Mouse (Mus musculus): ENCODE measurements around the gene Gbe1. TPM values are rescaled to one million over a fixed set of nuclear protein-coding genes. Genes with fewer than 3 reads are reported as not detected.
A peak's percentile ranks its signal among the peaks of the same experiment; 100 is the strongest.

The Gbe1 gene
- polyA plus RNA-seq, 1 experiment from 2014 or later: 22.9 TPM

DNA sequence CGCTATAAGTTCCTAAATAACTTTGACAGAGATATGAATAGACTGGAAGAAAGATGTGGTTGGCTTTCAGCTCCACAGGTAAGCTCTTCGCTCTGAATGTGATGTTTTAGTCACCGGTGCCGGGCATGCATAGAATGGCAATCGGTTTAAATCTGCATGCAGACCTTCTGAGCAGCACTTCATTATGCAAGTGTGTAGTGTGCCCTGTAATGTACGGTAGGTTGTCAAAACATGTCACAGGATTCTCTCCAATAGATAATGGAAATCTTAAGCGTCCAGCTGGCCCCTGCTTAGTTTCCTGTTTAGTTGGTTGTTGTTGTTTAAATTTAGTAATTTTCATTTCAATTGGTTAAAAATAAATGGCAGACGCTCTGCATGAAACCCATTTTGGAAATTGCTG is 213.5 kb downstream of the Gbe1 start:
- H3K9me3 ChIP-seq (replicated peaks): no peaks in the 10 kb centered on the region
- H3K36me3 ChIP-seq: no peaks in the 10 kb centered on the region
- 93% methylated on average over 8 of the region's 8 CpGs for WGBS
- peaks cover 4% of the 10 kb centered on the region; the same call in 1 of the 2 replicates for H3K4me1 ChIP-seq
- no peak for DNase-seq (ENCODE audit: low spot score)
- no peak overlapping the region for H3K4me3 ChIP-seq
- no peaks in the 10 kb centered on the region for H3K27me3 ChIP-seq (ENCODE audit: low read depth, poor library complexity, severe bottlenecking)
- H3K27ac ChIP-seq: no peak overlapping the region

DNA sequence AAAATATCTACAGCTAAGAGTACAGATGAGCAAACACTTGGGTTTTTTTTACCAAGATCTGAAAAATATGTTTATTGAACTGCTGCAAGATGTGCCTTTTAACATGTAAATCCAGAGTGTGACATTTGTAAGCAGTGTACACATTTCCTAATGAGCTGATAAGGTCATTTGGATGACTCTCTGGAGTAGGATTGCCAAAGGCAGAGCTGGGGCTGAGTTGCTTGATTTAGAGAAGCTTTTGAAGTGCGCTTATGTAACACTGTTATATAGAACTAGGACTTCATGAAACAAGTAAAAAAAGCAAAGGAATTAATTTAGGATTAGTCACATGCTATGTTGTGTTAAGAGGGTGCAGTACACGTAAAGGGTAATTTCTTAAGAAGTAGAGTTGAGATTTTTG is 221.5 kb downstream of the Gbe1 start:
- H3K27me3 ChIP-seq (ENCODE audit: low read depth, poor library complexity, severe bottlenecking): no peaks in the 10 kb centered on the region
- no peaks in the 10 kb centered on the region for H3K9me3 ChIP-seq (replicated peaks)
- DNase-seq (ENCODE audit: low spot score): no peak
- H3K27ac ChIP-seq: no peak overlapping the region
- no peaks in the 10 kb centered on the region for H3K4me1 ChIP-seq
- WGBS: 91% methylated on average over 2 of the region's 2 CpGs
- H3K4me3 ChIP-seq: no peak overlapping the region
- no peaks in the 10 kb centered on the region for H3K36me3 ChIP-seq

- 42% methylated on average over 3 of the region's 3 CpGs for WGBS
- H3K27ac ChIP-seq: no peak overlapping the region
- no peak for DNase-seq (ENCODE audit: low spot score)
These were observed 237.1 kb downstream of the Gbe1 start for GRCm38 (mm10) chr16:70550835-70551234.

GRCm38 (mm10) chr16:70561635-70562348 is 248.0 kb downstream of the Gbe1 start:
- no peaks in the 10 kb centered on the region for H3K36me3 ChIP-seq
- no peaks in the 10 kb centered on the region for H3K9me3 ChIP-seq (replicated peaks)
- peak overlapping the region; percentile 71 for H3K27ac ChIP-seq
- peaks cover 20% of the 10 kb centered on the region for H3K4me1 ChIP-seq
- no peak for DNase-seq (ENCODE audit: low spot score)
- H3K27me3 ChIP-seq (ENCODE audit: low read depth, poor library complexity, severe bottlenecking): no peaks in the 10 kb centered on the region
- no peak overlapping the region for H3K4me3 ChIP-seq
- WGBS: 85% methylated on average over 10 of the region's 10 CpGs

More at GRCm38 (mm10) chr16:70550835-70551234, 237.1 kb downstream of the Gbe1 start:
- Histone ChIP-seq H3K9me3 (replicated peaks) (no peaks in the 10 kb centered on the region), H3K4me1 (no peaks in the 10 kb centered on the region), H3K27me3 (ENCODE audit: low read depth, poor library complexity, severe bottlenecking) (no peaks in the 10 kb centered on the region), H3K4me3 (no peak overlapping the region), H3K36me3 (no peaks in the 10 kb centered on the region)

DNA sequence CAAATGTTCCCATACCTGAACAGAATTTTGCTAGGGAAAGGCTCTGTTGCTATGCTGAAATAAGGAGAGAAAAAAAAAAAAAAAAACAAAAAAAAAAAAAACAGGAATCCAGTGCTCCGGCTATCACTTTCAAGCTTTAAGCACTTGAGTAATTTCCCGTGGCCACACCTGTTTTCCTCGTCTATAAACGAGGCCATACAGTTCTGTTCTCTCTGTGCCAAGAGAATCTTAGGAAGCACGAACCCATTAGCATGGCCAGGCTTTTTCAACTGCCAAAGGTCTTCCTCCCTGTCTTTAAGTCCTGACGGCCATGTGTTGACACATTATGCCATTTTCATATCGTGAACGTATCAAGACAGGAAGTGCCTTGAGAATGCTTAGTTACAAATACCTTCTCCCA is 248.8 kb downstream of the Gbe1 start:
- peaks cover 20% of the 10 kb centered on the region for H3K4me1 ChIP-seq
- no peak for DNase-seq (ENCODE audit: low spot score)
- H3K4me3 ChIP-seq: no peak overlapping the region
- no peaks in the 10 kb centered on the region for H3K36me3 ChIP-seq
- H3K27ac ChIP-seq: peak overlapping the region; percentile 79
- WGBS: 73% methylated on average over 8 of the region's 8 CpGs
- no peaks in the 10 kb centered on the region for H3K9me3 ChIP-seq (replicated peaks)
- no peaks in the 10 kb centered on the region for H3K27me3 ChIP-seq (ENCODE audit: low read depth, poor library complexity, severe bottlenecking)

GRCm38 (mm10) chr16:70563456-70563855 is 249.7 kb downstream of the Gbe1 start:
- peak; percentile 56 for DNase-seq (ENCODE audit: low spot score)
- 18% methylated on average over 5 of the region's 5 CpGs for WGBS
- Histone ChIP-seq H3K27me3 (ENCODE audit: low read depth, poor library complexity, severe bottlenecking) (no peaks in the 10 kb centered on the region), H3K36me3 (no peaks in the 10 kb centered on the region), H3K4me1 (peaks cover 22% of the 10 kb centered on the region), H3K4me3 (peak overlapping the region; percentile 36), H3K27ac (peak overlapping the region; percentile 79), H3K9me3 (replicated peaks) (no peaks in the 10 kb centered on the region)

DNA sequence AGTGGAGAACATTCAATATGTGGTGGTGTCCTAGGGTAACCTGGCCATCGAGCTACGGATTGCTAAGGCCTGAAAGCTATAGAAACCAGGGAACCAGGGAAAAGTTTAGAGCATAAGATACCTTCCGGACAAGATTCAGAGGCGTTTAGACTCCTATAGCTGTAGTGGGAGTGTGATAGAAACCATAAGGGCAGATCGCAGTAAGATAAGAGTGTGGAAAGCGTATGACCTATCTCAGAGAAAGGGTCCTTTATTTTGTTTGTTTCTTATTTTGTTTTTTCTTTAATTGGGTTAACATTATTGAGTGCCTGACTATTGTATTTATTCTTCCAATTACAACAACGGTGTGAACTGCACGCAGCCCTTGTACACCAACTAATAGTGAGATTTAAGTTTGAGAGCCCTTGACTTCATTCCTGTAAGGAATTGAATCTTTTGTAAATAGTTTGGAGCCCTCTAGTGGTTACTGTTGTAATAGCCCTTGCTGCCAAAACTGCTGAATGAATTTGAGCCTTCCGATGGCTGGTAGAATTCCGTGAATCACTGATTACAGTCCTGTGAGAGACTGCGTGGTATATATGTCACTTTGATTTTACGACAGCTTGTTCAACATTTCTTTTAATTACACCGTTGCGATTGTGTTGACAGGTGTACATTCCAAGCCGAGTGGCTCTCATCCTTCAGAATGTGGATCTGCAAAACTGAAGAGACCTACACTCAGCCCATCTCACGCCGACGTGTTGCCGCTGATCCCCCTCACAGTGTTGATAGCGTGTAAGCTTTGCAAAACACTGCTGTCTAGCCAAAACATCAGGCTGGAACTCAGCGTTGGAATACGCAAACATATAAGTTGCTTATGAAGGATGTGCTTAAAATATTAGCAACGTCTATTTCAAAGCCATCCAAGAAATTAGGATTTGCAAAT is 254.9 kb downstream of the Gbe1 start:
- DNase-seq (ENCODE audit: low spot score): no peak
- WGBS: 66% methylated on average over 23 of the region's 23 CpGs
- H3K27me3 ChIP-seq (ENCODE audit: low read depth, poor library complexity, severe bottlenecking): no peaks in the 10 kb centered on the region
- H3K4me3 ChIP-seq: no peak overlapping the region
- no peak overlapping the region for H3K27ac ChIP-seq
- no peaks in the 10 kb centered on the region for H3K36me3 ChIP-seq
- H3K9me3 ChIP-seq (replicated peaks): no peaks in the 10 kb centered on the region
- peaks cover 9% of the 10 kb centered on the region for H3K4me1 ChIP-seq

DNA sequence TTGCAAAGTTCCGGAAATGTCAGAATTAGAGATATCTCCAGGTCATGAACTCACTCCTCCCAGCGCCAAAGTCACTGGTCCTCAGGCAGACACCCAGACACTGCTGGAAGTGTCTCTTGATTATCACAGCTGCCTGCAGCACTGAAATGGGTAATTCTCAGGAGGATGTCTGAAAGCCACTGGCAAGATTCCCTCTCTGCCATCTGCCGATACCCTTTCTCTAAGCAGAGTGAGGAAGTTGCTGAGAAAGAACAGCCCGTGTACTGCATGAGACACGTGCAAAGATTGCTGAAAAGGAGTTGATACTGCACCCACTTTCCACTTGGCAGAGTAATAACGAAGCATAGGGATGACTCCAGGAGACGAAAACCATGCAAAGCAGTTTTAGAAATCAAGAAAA is 272.2 kb downstream of the Gbe1 start:
- WGBS: no CpG with 5 or more reads among the region's 7 CpGs
- Histone ChIP-seq H3K27ac (no peak overlapping the region), H3K9me3 (replicated peaks) (no peaks in the 10 kb centered on the region), H3K4me1 (no peaks in the 10 kb centered on the region), H3K4me3 (no peak overlapping the region), H3K36me3 (no peaks in the 10 kb centered on the region), H3K27me3 (ENCODE audit: low read depth, poor library complexity, severe bottlenecking) (no peaks in the 10 kb centered on the region)
- no peak for DNase-seq (ENCODE audit: low spot score)

GRCm38 (mm10) chr16:70602326-70602725 is 288.6 kb downstream of the Gbe1 start:
- Histone ChIP-seq H3K36me3 (no peaks in the 10 kb centered on the region), H3K4me3 (no peak overlapping the region), H3K27ac (no peak overlapping the region), H3K4me1 (no peaks in the 10 kb centered on the region), H3K27me3 (ENCODE audit: low read depth, poor library complexity, severe bottlenecking) (no peaks in the 10 kb centered on the region), H3K9me3 (replicated peaks) (no peaks in the 10 kb centered on the region)
- WGBS: 93% methylated on average over 3 of the region's 3 CpGs
- no peak for DNase-seq (ENCODE audit: low spot score)

- Histone ChIP-seq H3K4me1 (0 out of 2 replicates have a peak, but pooled peaks cover 3% of the 10 kb centered on the region), H3K9me3 (replicated peaks) (no peaks in the 10 kb centered on the region), H3K36me3 (no peaks in the 10 kb centered on the region), H3K4me3 (no peak overlapping the region), H3K27me3 (ENCODE audit: low read depth, poor library complexity, severe bottlenecking) (no peaks in the 10 kb centered on the region), H3K27ac (no peak overlapping the region)
- no peak for DNase-seq (ENCODE audit: low spot score)
- WGBS: 74% methylated on average over 2 of the region's 2 CpGs
These were observed 294.6 kb downstream of the Gbe1 start for GRCm38 (mm10) chr16:70608358-70608757.

GRCm38 (mm10) chr16:70617691-70618090 is 303.9 kb downstream of the Gbe1 start:
- DNase-seq (ENCODE audit: low spot score): no peak
- H3K4me1 ChIP-seq: 0 out of 2 replicates have a peak, but pooled peaks cover 2% of the 10 kb centered on the region
- H3K27ac ChIP-seq: no peak overlapping the region
- no peaks in the 10 kb centered on the region for H3K9me3 ChIP-seq (replicated peaks)
- H3K36me3 ChIP-seq: no peaks in the 10 kb centered on the region
- 81% methylated on average over 1 of the region's 1 CpGs for WGBS
- no peaks in the 10 kb centered on the region for H3K27me3 ChIP-seq (ENCODE audit: low read depth, poor library complexity, severe bottlenecking)
- no peak overlapping the region for H3K4me3 ChIP-seq

DNA sequence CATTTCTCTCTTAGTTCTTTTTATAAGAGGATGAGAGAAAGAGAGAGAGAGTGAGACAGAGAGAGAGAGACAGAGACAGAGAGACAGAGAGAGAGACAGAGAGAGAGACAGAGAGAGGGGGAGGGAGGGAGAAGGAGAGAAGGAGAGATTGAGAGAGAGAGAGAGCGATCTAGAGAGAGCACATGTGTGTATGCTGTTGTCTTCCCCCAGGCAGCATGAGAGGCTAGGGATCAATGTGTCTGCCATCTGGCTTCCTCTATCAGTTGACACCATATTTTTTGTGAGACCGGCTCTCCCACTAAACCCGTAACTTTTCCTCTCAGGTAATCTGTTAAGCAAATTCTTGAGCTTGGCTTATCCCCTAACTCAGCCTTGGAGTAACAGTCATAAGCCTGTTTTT is 304.4 kb downstream of the Gbe1 start:
- Histone ChIP-seq H3K36me3 (no peaks in the 10 kb centered on the region), H3K9me3 (replicated peaks) (no peaks in the 10 kb centered on the region), H3K27ac (no peak overlapping the region), H3K4me1 (0 out of 2 replicates have a peak, but pooled peaks cover 2% of the 10 kb centered on the region), H3K27me3 (ENCODE audit: low read depth, poor library complexity, severe bottlenecking) (no peaks in the 10 kb centered on the region), H3K4me3 (no peak overlapping the region)
- WGBS: 69% methylated on average over 3 of the region's 3 CpGs
- no peak for DNase-seq (ENCODE audit: low spot score)
